16 mouse cellular contexts compared by ENCODE assay signal in genomic region chr7:126027410-126027809, GRCm38 (mm10). TPM values are rescaled to one million over a fixed set of nuclear protein-coding genes. Genes with fewer than 3 reads are reported as not detected.
DNase-seq lines count a peak whose midpoint lies in the region; ATAC-seq lines count a peak whose summit lies in the region.
"Had no signal": no experiment of that assay in that cellular context is flagged by ENCODE, and none has a peak within 500 bp of the region (broad histone marks: within the 10 kb centered on the region; RNA-seq: fewer than 3 reads in every experiment).

No protein-coding gene starts in this region.

- no peak overlapping the region for H3K4me3 ChIP-seq in heart, embryonic 11.5 days (ENCODE audit: low read depth, low read length)
- H3K4me3 ChIP-seq: erythroblast, embryonic 14.5 days; left cerebral cortex, adult 2 months; limb, embryonic 15.5 days; lung, embryonic 15.5 days had no signal

- no peak overlapping the region for H3K4me2 ChIP-seq in heart, embryonic 11.5 days
- H3K4me2 ChIP-seq: limb, embryonic 15.5 days; lung, embryonic 15.5 days had no signal

- no peaks in the 10 kb centered on the region for H3K27me3 ChIP-seq in heart, embryonic 11.5 days (ENCODE audit: control insufficient read depth, insufficient read depth, low read length)
- H3K27me3 ChIP-seq: limb, embryonic 15.5 days; lung, embryonic 15.5 days had no signal

- no peaks in the 10 kb centered on the region for H3K4me1 ChIP-seq in heart, embryonic 11.5 days (ENCODE audit: control insufficient read depth, insufficient read depth, low read length)
- H3K4me1 ChIP-seq: lung, embryonic 15.5 days had no signal

- no peak overlapping the region for H3K27ac ChIP-seq in heart, embryonic 11.5 days (ENCODE audit: low read depth, low read length)
- H3K27ac ChIP-seq: left cerebral cortex, adult 2 months; limb, embryonic 15.5 days; lung, embryonic 15.5 days had no signal

- H3K9ac ChIP-seq in heart, embryonic 11.5 days (ENCODE audit: low read depth, low read length) = no peak overlapping the region
- H3K9ac ChIP-seq: limb, embryonic 15.5 days; lung, embryonic 15.5 days had no signal

- peak; percentile 90 for DNase-seq in heart, adult 11 months
- DNase-seq in spleen, postnatal 36 days (ENCODE audit: low spot score in 2 of 2) = peak; percentile 53 to 57
- DNase-seq in spleen, adult 18-20 months = no peak
- peak; percentile 73 to 77 for DNase-seq in cerebellum, postnatal 25 days
- no peak for DNase-seq in testis, postnatal 10 days (ENCODE audit: low spot score)
- DNase-seq: adrenal gland, adult 8-10 months; heart, postnatal 10 days; kidney, postnatal 36 days; thymus, postnatal 36 days had no signal

- no peak for ATAC-seq in heart, embryonic 11.5 days (replicated peaks; ENCODE audit: insufficient number of reproducible peaks, low FRiP score, low TSS enrichment)
- ATAC-seq in megakaryocyte, adult 5-6 weeks (ENCODE audit: poor library complexity, severe bottlenecking) = no peak
- ATAC-seq: intestine, embryonic 16.5 days had no signal

- no peaks in the 10 kb centered on the region for H3K9me3 ChIP-seq in heart, embryonic 11.5 days (replicated peaks; ENCODE audit: control insufficient read depth, low read length)
- H3K9me3 ChIP-seq: limb, embryonic 15.5 days; lung, embryonic 15.5 days had no signal

- no peaks in the 10 kb centered on the region for H3K36me3 ChIP-seq in heart, embryonic 11.5 days (ENCODE audit: control insufficient read depth, insufficient read depth, low read length)
- H3K36me3 ChIP-seq: limb, embryonic 15.5 days; lung, embryonic 15.5 days had no signal

- WGBS in heart, embryonic 11.5 days (ENCODE audit: insufficient replicate concordance) = 48% methylated on average over 1 of the region's 1 CpGs

RNA-seq across cellular contexts. Expression of gene Gsg1l, which starts 54.8 kb away (rescaled TPM):
- polyA plus RNA-seq in heart, embryonic 11.5 days (2014; fragmentation: Nextera tagmentation; extraction: Ambion mirVana) = 6.4 and 9.1 TPM in 2 replicates
- total RNA-seq in megakaryocyte, adult 5-6 weeks (2015) = not detected in 2 replicates
- total RNA-seq in megakaryocyte, adult 5-6 weeks (2017) = not detected in 2 replicates
- polyA plus RNA-seq: erythroblast, embryonic 14.5 days had no signal

Comparison
In these comparisons a context has a peak if more than half of its experiments do, and no peak if none do; other contexts are left out.
1. DNase-seq: peak in heart, adult 11 months (single experiment), spleen, postnatal 36 days (2 of 2) and cerebellum, postnatal 25 days (2 of 2); none in spleen, adult 18-20 months (0 of 2) and testis, postnatal 10 days (single experiment).